In genomic region chr11:121673629-121674028, GRCm38 (mm10) we compare ENCODE assay signal across 8 mouse cellular contexts. TPM values are rescaled to one million over a fixed set of nuclear protein-coding genes. Genes with fewer than 3 reads are reported as not detected.
A peak's percentile ranks its signal among the peaks of the same experiment; 100 is the strongest.
DNase-seq lines count a peak whose midpoint lies in the region; ATAC-seq and TF ChIP-seq lines count a peak whose summit lies in the region.

No protein-coding gene starts in this region.

- no peak for DNase-seq in kidney, postnatal 0 days (ENCODE audit: low spot score)
- DNase-seq in kidney, postnatal 10 days: no peak
- no peak for DNase-seq in hindbrain, embryonic 11.5 days (ENCODE audit: low spot score)
- no peak for DNase-seq in thymus, postnatal 0 days (ENCODE audit: low spot score)
- DNase-seq in spleen, postnatal 14 days (ENCODE audit: low spot score in 2 of 2): no peak
- no peak for DNase-seq in spleen, adult 18-20 months

- peak overlapping the region; percentile 88 for H3K4me2 ChIP-seq in kidney, postnatal 0 days (ENCODE audit: low read length)
- peak overlapping the region; percentile 78 for H3K4me2 ChIP-seq in hindbrain, embryonic 11.5 days (replicated peaks; ENCODE audit: low read depth, low read length)
- peak overlapping the region; percentile 81 for H3K4me2 ChIP-seq in midbrain, embryonic 12.5 days (replicated peaks)

- whole genome bisulfite sequencing in kidney, postnatal 0 days: 64% methylated on average over 7 of the region's 7 CpGs
- 77% methylated on average over 7 of the region's 7 CpGs for WGBS in hindbrain, embryonic 11.5 days
- 75% methylated on average over 7 of the region's 7 CpGs for WGBS in midbrain, embryonic 12.5 days

- peak overlapping the region; percentile 60; the same call in 1 of the 2 replicates for H3K4me3 ChIP-seq in kidney, postnatal 0 days (replicated peaks; ENCODE audit: low read depth, low read length)
- H3K4me3 ChIP-seq in cortical plate, adult 2 months (ENCODE audit: insufficient read depth, low read length): peak overlapping the region; percentile 82
- peak overlapping the region; percentile 67 for H3K4me3 ChIP-seq in hindbrain, embryonic 11.5 days (ENCODE audit: low read depth, low read length)
- peak overlapping the region; percentile 73 for H3K4me3 ChIP-seq in midbrain, embryonic 12.5 days

- TF ChIP-seq CTCF in kidney, postnatal 0 days (IDR thresholded peaks at IDR 0.05; ENCODE audit: low read depth): 0 out of 2 replicates have a peak, but pooled peaks have one; percentile 2
- TF ChIP-seq CTCF in cortical plate, adult 2 months (IDR thresholded peaks at IDR 0.05; ENCODE audit: extremely low read depth, insufficient read depth, low read length): no peak

- no peaks in the 10 kb centered on the region for H3K27me3 ChIP-seq in kidney, postnatal 0 days (ENCODE audit: insufficient read depth, low read length)
- no peaks in the 10 kb centered on the region for H3K27me3 ChIP-seq in hindbrain, embryonic 11.5 days (ENCODE audit: control insufficient read depth, insufficient read depth, low read length)
- H3K27me3 ChIP-seq in midbrain, embryonic 12.5 days: no peaks in the 10 kb centered on the region

- no peak for TF ChIP-seq POLR2A in cortical plate, adult 2 months (IDR thresholded peaks at IDR 0.05; ENCODE audit: extremely low read depth, insufficient read depth, low read length)

- 0 out of 2 replicates have a peak, but pooled peaks cover 4% of the 10 kb centered on the region for H3K4me1 ChIP-seq in kidney, postnatal 0 days (replicated peaks; ENCODE audit: insufficient read depth, low read length)
- H3K4me1 ChIP-seq in cortical plate, adult 2 months (ENCODE audit: control insufficient read depth, insufficient read depth, low read length): no peaks in the 10 kb centered on the region
- 0 out of 2 replicates have a peak, but pooled peaks cover 2% of the 10 kb centered on the region for H3K4me1 ChIP-seq in hindbrain, embryonic 11.5 days (replicated peaks; ENCODE audit: control insufficient read depth, insufficient read depth, low read length)
- H3K4me1 ChIP-seq in midbrain, embryonic 12.5 days: peaks cover 11% of the 10 kb centered on the region; the same call in 1 of the 2 replicates

- ATAC-seq in kidney, postnatal 0 days (replicated peaks; ENCODE audit: low FRiP score, low read depth): 0 out of 2 replicates have a peak, but pooled peaks have one; percentile 0
- peak; percentile 31 for ATAC-seq in hindbrain, embryonic 11.5 days (ENCODE audit: low FRiP score)
- ATAC-seq in midbrain, embryonic 12.5 days (ENCODE audit: low FRiP score, low read depth): peak; percentile 13

- peak overlapping the region; percentile 53 for H3K9ac ChIP-seq in kidney, postnatal 0 days (ENCODE audit: low read depth, low read length)
- peak overlapping the region; percentile 56 for H3K9ac ChIP-seq in hindbrain, embryonic 11.5 days (ENCODE audit: low read depth, low read length)
- peak overlapping the region; percentile 73 for H3K9ac ChIP-seq in midbrain, embryonic 12.5 days (replicated peaks)

- H3K27ac ChIP-seq in kidney, postnatal 0 days: peak overlapping the region; percentile 90
- peak overlapping the region; percentile 29 for H3K27ac ChIP-seq in cortical plate, adult 2 months (ENCODE audit: insufficient read depth, low read length)
- H3K27ac ChIP-seq in hindbrain, embryonic 11.5 days (ENCODE audit: low read depth, low read length): peak overlapping the region; percentile 60
- peak overlapping the region; percentile 88 for H3K27ac ChIP-seq in midbrain, embryonic 12.5 days (replicated peaks)

- no peaks in the 10 kb centered on the region for H3K36me3 ChIP-seq in kidney, postnatal 0 days (ENCODE audit: insufficient read depth, low read length)
- H3K36me3 ChIP-seq in hindbrain, embryonic 11.5 days (ENCODE audit: control insufficient read depth, insufficient read depth, low read length): no peaks in the 10 kb centered on the region
- H3K36me3 ChIP-seq in midbrain, embryonic 12.5 days: peaks cover 4% of the 10 kb centered on the region; the same call in 1 of the 2 replicates

- H3K9me3 ChIP-seq in kidney, postnatal 0 days (replicated peaks; ENCODE audit: low read length): no peaks in the 10 kb centered on the region
- H3K9me3 ChIP-seq in hindbrain, embryonic 11.5 days (ENCODE audit: control insufficient read depth, low read length): no peaks in the 10 kb centered on the region
- H3K9me3 ChIP-seq in midbrain, embryonic 12.5 days: no peaks in the 10 kb centered on the region

RNA-seq across cellular contexts. Expression of gene B3gntl1, which starts 0.7 kb away (rescaled TPM):
- 5.2 and 5.3 TPM in 2 replicates for polyA plus RNA-seq in kidney, postnatal 0 days (2015; fragmentation: Nextera tagmentation; extraction: Ambion mirVana)
- 7.5 and 7.6 TPM in 2 replicates for polyA plus RNA-seq in cortical plate, adult 2 months (2012; rRNA removed)
- 4.1 and 5.6 TPM in 2 replicates for polyA plus RNA-seq in hindbrain, embryonic 11.5 days (2014; fragmentation: Nextera tagmentation; extraction: Ambion mirVana)
- polyA plus RNA-seq in midbrain, embryonic 12.5 days (2016; fragmentation: Nextera tagmentation; extraction: Ambion mirVana): 6.9 and 8.3 TPM in 2 replicates
- 3.7 and 4.4 TPM in 2 replicates for polyA plus RNA-seq in thymus, postnatal 0 days (2015; fragmentation: Nextera tagmentation; extraction: Ambion mirVana)

RNA-seq across cellular contexts. Expression of gene Metrnl, which starts 27.7 kb away (rescaled TPM):
- polyA plus RNA-seq in kidney, postnatal 0 days (2015; fragmentation: Nextera tagmentation; extraction: Ambion mirVana): 29.3 and 35.4 TPM in 2 replicates
- 11.8 and 13.2 TPM in 2 replicates for polyA plus RNA-seq in cortical plate, adult 2 months (2012; rRNA removed)
- polyA plus RNA-seq in hindbrain, embryonic 11.5 days (2014; fragmentation: Nextera tagmentation; extraction: Ambion mirVana): 18.0 and 27.7 TPM in 2 replicates
- 8.7 and 12.4 TPM in 2 replicates for polyA plus RNA-seq in midbrain, embryonic 12.5 days (2016; fragmentation: Nextera tagmentation; extraction: Ambion mirVana)
- 6.6 and 7.0 TPM in 2 replicates for polyA plus RNA-seq in thymus, postnatal 0 days (2015; fragmentation: Nextera tagmentation; extraction: Ambion mirVana)

Comparison
In these comparisons a context has a peak if more than half of its experiments do, and no peak if none do; other contexts are left out.
1. H3K27ac ChIP-seq: peak in every context shown above with its lines; median percentile 90 in kidney, postnatal 0 days; 88 in midbrain, embryonic 12.5 days; 60 in hindbrain, embryonic 11.5 days; 29 in cortical plate, adult 2 months.